Mouse (Mus musculus): ENCODE results near the gene Olfr725. TPM values are rescaled to one million over a fixed set of nuclear protein-coding genes. Genes with fewer than 3 reads are reported as not detected.

Gene Olfr725
- polyA plus RNA-seq, 1 experiment from 2014 or later: not detected

DNA sequence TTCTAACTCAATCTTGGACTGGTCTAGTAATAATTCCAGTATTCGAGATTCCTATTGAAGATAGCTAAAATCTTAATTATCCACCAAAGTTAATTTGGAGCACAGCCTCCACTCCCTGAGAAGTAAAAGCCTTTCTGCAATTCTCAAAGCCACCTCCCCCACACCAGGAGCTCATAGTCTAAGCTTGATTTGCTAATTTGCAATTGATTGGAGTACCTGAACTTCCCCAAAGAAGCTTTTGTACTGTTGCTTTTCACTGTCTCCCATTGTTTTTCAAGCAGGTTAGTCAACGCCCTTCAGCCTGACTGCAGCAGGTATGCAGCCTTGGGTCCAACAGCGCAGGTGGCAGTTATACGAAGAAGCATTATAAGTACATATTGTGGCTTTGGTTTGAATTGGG, 8.8 kb downstream of the Olfr725 start:
- Histone ChIP-seq H3K36me3 (ENCODE audit: insufficient read depth, low read length) (no peaks in the 10 kb centered on the region), H3K4me2 (replicated peaks; ENCODE audit: low read depth, low read length) (no peak overlapping the region), H3K27ac (ENCODE audit: low read length) (no peak overlapping the region), H3K4me3 (ENCODE audit: low read depth, low read length) (no peak overlapping the region), H3K9me3 (ENCODE audit: low read length) (no peaks in the 10 kb centered on the region), H3K4me1 (ENCODE audit: insufficient read depth, low read depth, low read length) (no peaks in the 10 kb centered on the region), H3K27me3 (replicated peaks; ENCODE audit: insufficient read depth, low read length) (no peaks in the 10 kb centered on the region), H3K9ac (replicated peaks; ENCODE audit: low read depth) (no peak overlapping the region)
- TF ChIP-seq CTCF (IDR thresholded peaks at IDR 0.05) (no peak), EP300 (IDR thresholded peaks at IDR 0.05) (no peak)
- ATAC-seq: no peak
- DNase-seq (ENCODE audit: low spot score): no peak
- 74% methylated on average over 4 of the region's 4 CpGs for WGBS

DNA sequence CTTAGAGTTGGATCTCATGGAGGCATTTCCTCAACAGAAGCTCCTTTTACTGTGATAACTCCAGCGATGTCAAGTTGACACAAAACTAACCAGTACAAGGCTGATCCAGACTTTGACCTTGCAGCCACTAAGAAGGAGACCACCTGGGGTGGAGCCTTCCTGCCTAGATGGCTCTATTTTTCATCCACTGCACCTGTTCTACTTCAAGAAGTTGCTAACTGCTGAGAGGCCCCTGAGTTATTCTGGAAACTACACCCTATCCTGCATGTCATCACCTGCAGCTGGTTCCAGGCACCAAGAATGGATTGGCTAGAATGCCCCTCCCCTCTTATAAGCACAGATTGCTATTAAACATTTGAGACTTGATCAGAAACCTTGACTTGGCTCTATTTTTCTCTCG, 13.8 kb downstream of the Olfr725 start:
- DNase-seq (ENCODE audit: low spot score) (no peak), ATAC-seq (no peak)
- 72% methylated on average over 2 of the region's 2 CpGs for WGBS
- H3K4me2 ChIP-seq (replicated peaks; ENCODE audit: low read depth, low read length): no peak overlapping the region
- no peak for TF ChIP-seq EP300 (IDR thresholded peaks at IDR 0.05)
- no peak for TF ChIP-seq CTCF (IDR thresholded peaks at IDR 0.05)
- H3K27me3 ChIP-seq (replicated peaks; ENCODE audit: insufficient read depth, low read length): no peaks in the 10 kb centered on the region
- no peaks in the 10 kb centered on the region for H3K36me3 ChIP-seq (ENCODE audit: insufficient read depth, low read length)
- H3K4me3 ChIP-seq (ENCODE audit: low read depth, low read length): no peak overlapping the region
- H3K9ac ChIP-seq (replicated peaks; ENCODE audit: low read depth): no peak overlapping the region
- H3K4me1 ChIP-seq (ENCODE audit: insufficient read depth, low read depth, low read length): no peaks in the 10 kb centered on the region
- no peaks in the 10 kb centered on the region for H3K9me3 ChIP-seq (ENCODE audit: low read length)
- no peak overlapping the region for H3K27ac ChIP-seq (ENCODE audit: low read length)

Other genes starting within 250 kb of the Olfr725 start
- gene Olfr722, start 138.4 kb downstream of the Olfr725 start, polyA plus RNA-seq (2015; fragmentation: Nextera tagmentation; extraction: Ambion mirVana): not detected in 2 replicates
- gene Olfr723, start 108.6 kb downstream of the Olfr725 start, polyA plus RNA-seq (2015; fragmentation: Nextera tagmentation; extraction: Ambion mirVana): not detected in 2 replicates
- gene Olfr724, start 77.1 kb downstream of the Olfr725 start, polyA plus RNA-seq (2015; fragmentation: Nextera tagmentation; extraction: Ambion mirVana): not detected in 2 replicates
- not detected in 2 replicates for gene Olfr726, start 50.6 kb upstream of the Olfr725 start, polyA plus RNA-seq (2015; fragmentation: Nextera tagmentation; extraction: Ambion mirVana)
- gene Olfr727, start 82.8 kb upstream of the Olfr725 start, polyA plus RNA-seq (2015; fragmentation: Nextera tagmentation; extraction: Ambion mirVana): not detected in 2 replicates
- gene Olfr728, start 102.3 kb upstream of the Olfr725 start, polyA plus RNA-seq (2015; fragmentation: Nextera tagmentation; extraction: Ambion mirVana): not detected in 2 replicates
- not detected in 2 replicates for gene Olfr729, start 112.5 kb upstream of the Olfr725 start, polyA plus RNA-seq (2015; fragmentation: Nextera tagmentation; extraction: Ambion mirVana)
- gene Olfr730, start 147.8 kb upstream of the Olfr725 start, polyA plus RNA-seq (2015; fragmentation: Nextera tagmentation; extraction: Ambion mirVana): not detected in 2 replicates
- not detected in 2 replicates for gene Olfr731, start 201.5 kb upstream of the Olfr725 start, polyA plus RNA-seq (2015; fragmentation: Nextera tagmentation; extraction: Ambion mirVana)
- gene Olfr732, start 243.8 kb upstream of the Olfr725 start, polyA plus RNA-seq (2015; fragmentation: Nextera tagmentation; extraction: Ambion mirVana): not detected in 2 replicates

Data from lung, postnatal 0 days (tissue).